25 mouse cellular contexts compared by ENCODE assay signal in genomic region chr2:55862479-55862878, GRCm38 (mm10).
A peak's percentile ranks its signal among the peaks of the same experiment; 100 is the strongest.
DNase-seq lines count a peak whose midpoint lies in the region; TF ChIP-seq lines count a peak whose summit lies in the region.
"Had no signal": no experiment of that assay in that cellular context is flagged by ENCODE, and none has a peak within 500 bp of the region (broad histone marks: within the 10 kb centered on the region; RNA-seq: fewer than 3 reads in every experiment).

No protein-coding gene starts in this region.

- H3K4me3 ChIP-seq in left cerebral cortex, adult 2 months: no peak overlapping the region
- H3K4me3 ChIP-seq: embryonic facial prominence, embryonic 13.5 days; heart, adult 2 months; hindbrain, embryonic 10.5 days; hindbrain, embryonic 15.5 days; limb, embryonic 12.5 days; liver, embryonic 15.5 days; stomach, embryonic 15.5 days had no signal

- no peak for TF ChIP-seq CTCF in left cerebral cortex, adult 2 months (IDR thresholded peaks at IDR 0.05)

- DNase-seq in frontal cortex, adult 2 months (ENCODE audit: extremely low spot score in 1 of 2, low spot score in 1 of 2): peak; percentile 11 to 40
- DNase-seq in frontal cortex, postnatal 14 days (ENCODE audit: low spot score in 2 of 2): no peak
- DNase-seq in left cerebral cortex, adult 2 months (ENCODE audit: extremely low spot score in 1 of 2, low spot score in 2 of 2): no peak
- no peak for DNase-seq in left cerebral cortex, postnatal 10 days (ENCODE audit: extremely low spot score in 1 of 2, low spot score in 2 of 2)
- peak; percentile 67 for DNase-seq in brain, adult 2 months (ENCODE audit: low read depth, low spot score)
- peak; percentile 1 to 34 for DNase-seq in right cerebral cortex, postnatal 36 days (ENCODE audit: low spot score in 2 of 2)
- no peak for DNase-seq in cerebellum, postnatal 25 days
- DNase-seq: adrenal gland, adult 8-10 months; cerebellum, adult 11 months; cerebellum, adult 9-10 months; heart, adult 2 months; heart, postnatal 14 days; kidney, adult 11 months; kidney, postnatal 14 days; layer of hippocampus, postnatal 36 days; lung, embryonic 14.5 days; lung, postnatal 14 days; midbrain, embryonic 14.5 days; thymus, postnatal 25 days had no signal

- peak overlapping the region; percentile 59; the same call in 1 of the 2 replicates for H3K27ac ChIP-seq in left cerebral cortex, adult 2 months
- H3K27ac ChIP-seq: embryonic facial prominence, embryonic 13.5 days; heart, adult 2 months; hindbrain, embryonic 10.5 days; hindbrain, embryonic 15.5 days; limb, embryonic 12.5 days; liver, embryonic 15.5 days; stomach, embryonic 15.5 days had no signal

- intact Hi-C loops in left cerebral cortex, adult 2 months (cut with DNase I): no loop called here
- intact Hi-C loops in left cerebral cortex, postnatal 10 days (cut with DNase I): no loop called here

Comparison
In these comparisons a context has a peak if more than half of its experiments do, and no peak if none do; other contexts are left out.
1. DNase-seq: peak in frontal cortex, adult 2 months (2 of 2), brain, adult 2 months (single experiment) and right cerebral cortex, postnatal 36 days (2 of 2); none in frontal cortex, postnatal 14 days (0 of 2), left cerebral cortex, adult 2 months (0 of 2), left cerebral cortex, postnatal 10 days (0 of 2) and cerebellum, postnatal 25 days (0 of 2).